Mouse (Mus musculus): Measurements from ENCODE around the gene Crip3. TPM values are rescaled to one million over a fixed set of nuclear protein-coding genes. Genes with fewer than 3 reads are reported as not detected.
A peak's percentile ranks its signal among the peaks of the same experiment; 100 is the strongest.

Gene Crip3
- total RNA-seq, 2 experiments from 2014 or later: 1.2 TPM; not detected in 1

GRCm38 (mm10) chr17:46454539-46454938 is 25.8 kb downstream of the Crip3 start:
- no peak for DNase-seq
- intact Hi-C loops (cut with DNase I): no loop called here

GRCm38 (mm10) chr17:46455110-46455691 is 26.5 kb downstream of the Crip3 start:
- DNase-seq: peak in 1 of 2 experiments; percentile 21
- intact Hi-C loops (cut with DNase I): no loop called here

- intact Hi-C loops (cut with DNase I): no loop called here
These were observed 29.1 kb downstream of the Crip3 start for GRCm38 (mm10) chr17:46457791-46458190.

GRCm38 (mm10) chr17:46458439-46458838 is 29.7 kb downstream of the Crip3 start:
- intact Hi-C loops (cut with DNase I): no loop called here

More at GRCm38 (mm10) chr17:46457791-46458190, 29.1 kb downstream of the Crip3 start:
- peak in 1 of 2 experiments; percentile 46 for DNase-seq

GRCm38 (mm10) chr17:46460673-46461072 is 31.9 kb downstream of the Crip3 start:
- intact Hi-C loops (cut with DNase I): no loop called here
- DNase-seq: no peak

More at GRCm38 (mm10) chr17:46458439-46458838, 29.7 kb downstream of the Crip3 start:
- DNase-seq: no peak

GRCm38 (mm10) chr17:46461347-46461746 is 32.6 kb downstream of the Crip3 start:
- intact Hi-C loops (cut with DNase I): no loop called here
- DNase-seq: no peak

- intact Hi-C loops (cut with DNase I): no loop called here
- peak; percentile 43 to 46 for DNase-seq
These were observed 33.5 kb downstream of the Crip3 start for GRCm38 (mm10) chr17:46462226-46462625.

- no peak for DNase-seq
- intact Hi-C loops (cut with DNase I): no loop called here
These were observed 39.1 kb downstream of the Crip3 start for GRCm38 (mm10) chr17:46467830-46468229.

GRCm38 (mm10) chr17:46476601-46477000 is 47.9 kb downstream of the Crip3 start:
- no peak for DNase-seq
- intact Hi-C loops (cut with DNase I): no loop called here

- no peak for DNase-seq
- intact Hi-C loops (cut with DNase I): no loop called here
These were observed 48.6 kb downstream of the Crip3 start for GRCm38 (mm10) chr17:46477286-46477685.

Other genes with a start within 250 kb of the Crip3 start
- gene Polh, start 226.3 kb upstream of the Crip3 start, total RNA-seq (2021): 10 to 100 TPM in 1 of 2 experiments, 1 to 10 TPM in 1; 8.5 to 10.3 TPM
- gene Xpo5, start 226.1 kb upstream of the Crip3 start, total RNA-seq (2021): 10 to 100 TPM; 20.8 to 21.7 TPM
- gene Polr1c, start 180.9 kb upstream of the Crip3 start, total RNA-seq (2021): 10 to 100 TPM; 22.2 to 25.1 TPM
- gene Yipf3, start 180.8 kb upstream of the Crip3 start, total RNA-seq (2021): 10 to 100 TPM; 83.3 to 86.2 TPM
- under 1 TPM; 0.22 to 0.30 TPM for gene Lrrc73, start 175.4 kb upstream of the Crip3 start, total RNA-seq (2021)
- gene Tjap1, start 145.9 kb upstream of the Crip3 start, total RNA-seq (2021): 10 to 100 TPM; 33.8 to 43.6 TPM
- gene Dlk2, start 131.5 kb upstream of the Crip3 start, total RNA-seq (2021): under 1 TPM; 0.39 to 0.60 TPM
- gene Abcc10, start 100.6 kb upstream of the Crip3 start, total RNA-seq (2021): 1 to 10 TPM; 3.8 to 4.9 TPM
- 10 to 100 TPM; 17.6 to 19.1 TPM for gene Zfp318, start 45.2 kb upstream of the Crip3 start, total RNA-seq (2021)
- gene Slc22a7, start 9.5 kb downstream of the Crip3 start, total RNA-seq (2021): not detected
- gene Ttbk1, start 58.7 kb downstream of the Crip3 start, total RNA-seq (2021): under 1 TPM; 0.19 TPM
- gene Dnph1, start 67.8 kb downstream of the Crip3 start, total RNA-seq (2021): 1 to 10 TPM in 1 of 2 experiments, under 1 TPM in 1; 0.89 to 2.2 TPM
- 10 to 100 TPM; 20.3 to 24.0 TPM for gene Cul9, start 117.5 kb downstream of the Crip3 start, total RNA-seq (2021)
- gene Srf, start 127.2 kb downstream of the Crip3 start, total RNA-seq (2021): 10 to 100 TPM; 85.7 to 94.7 TPM
- 1 to 10 TPM; 2.7 to 4.0 TPM for gene Ptk7, start 200.6 kb downstream of the Crip3 start, total RNA-seq (2021)
- 10 to 100 TPM; 24.5 to 29.1 TPM for gene Klc4, start 217.1 kb downstream of the Crip3 start, total RNA-seq (2021)
- gene Mrpl2, start 217.3 kb downstream of the Crip3 start, total RNA-seq (2021): 100 to 1,000 TPM; 130 to 134 TPM
- gene Cul7, start 221.4 kb downstream of the Crip3 start, total RNA-seq (2021): 10 to 100 TPM; 20.7 to 23.8 TPM
- 10 to 100 TPM in 1 of 2 experiments, 1 to 10 TPM in 1; 9.5 to 10.7 TPM for gene Rrp36, start 245.4 kb downstream of the Crip3 start, total RNA-seq (2021)
- gene Mea1, start 249.9 kb downstream of the Crip3 start, total RNA-seq (2021): 10 to 100 TPM; 48.0 to 49.3 TPM